Mouse (Mus musculus) right cerebral cortex, postnatal 36 days (tissue): ENCODE results near the gene Nipa2.
"Not testable (repeated sequence)": the region's sequence is repeated elsewhere in the genome, so short reads cannot be mapped to it uniquely, and the experiment has no call there.

ENCODE experiments used
- DNase-seq, 2 experiments: peaks; one replicate each; pipeline ENCODE4 v3.0.0; 2022; ENCODE audit warnings: low spot score in 2 of 2, mixed read lengths in 1 of 2

The Nipa2 gene

GRCm38 (mm10) chr7:55938341-55938740, 23.9 kb downstream of the Nipa2 start:
- DNase-seq: no peak

- no peak for DNase-seq
Observed at GRCm38 (mm10) chr7:55935025-55935424, 27.3 kb downstream of the Nipa2 start.

- no peak for DNase-seq
Observed at GRCm38 (mm10) chr7:55928649-55929048, 33.6 kb downstream of the Nipa2 start.

GRCm38 (mm10) chr7:55927262-55927661, 35.0 kb downstream of the Nipa2 start:
- DNase-seq: no peak

- DNase-seq: not testable (repeated sequence)
Observed at GRCm38 (mm10) chr7:55918365-55918764, 43.9 kb downstream of the Nipa2 start.

- DNase-seq: no peak
Observed at GRCm38 (mm10) chr7:55912118-55912517, 50.2 kb downstream of the Nipa2 start.

GRCm38 (mm10) chr7:55911371-55911770, 50.9 kb downstream of the Nipa2 start:
- DNase-seq: no peak

- no peak for DNase-seq
Observed at GRCm38 (mm10) chr7:55910356-55910755, 51.9 kb downstream of the Nipa2 start.

GRCm38 (mm10) chr7:55909519-55909918, 52.8 kb downstream of the Nipa2 start:
- no peak for DNase-seq

- DNase-seq: no peak
Observed at GRCm38 (mm10) chr7:55905449-55905848, 56.8 kb downstream of the Nipa2 start.

GRCm38 (mm10) chr7:55903766-55904165, 58.5 kb downstream of the Nipa2 start:
- no peak for DNase-seq

- DNase-seq: peak in 1 of 2 experiments; percentile 32
Observed at GRCm38 (mm10) chr7:55891797-55892196, 70.5 kb downstream of the Nipa2 start.

- no peak for DNase-seq
Observed at GRCm38 (mm10) chr7:55890731-55891130, 71.5 kb downstream of the Nipa2 start.

GRCm38 (mm10) chr7:55889996-55890395, 72.3 kb downstream of the Nipa2 start:
- no peak for DNase-seq

- no peak for DNase-seq
Observed at GRCm38 (mm10) chr7:55888603-55889002, 73.7 kb downstream of the Nipa2 start.
